Mouse (Mus musculus) kidney, embryonic 16.5 days (tissue): Measurements from ENCODE around the gene Hist2h2aa2. TPM values are rescaled to one million over a fixed set of nuclear protein-coding genes. Genes with fewer than 3 reads are reported as not detected.
"Not testable (repeated sequence)": the region's sequence is repeated elsewhere in the genome, so short reads cannot be mapped to it uniquely, and the experiment has no call there.

Experiments used
- ATAC-seq: fragments of 200-750 bp; cut with Nextera tagmentation; 2 replicates; pipeline ENCODE4 v1.8.0; 2017; ENCODE audit warnings: moderate TSS enrichment; ENCODE audit not compliant: low FRiP score, low TSS enrichment
- H3K27ac ChIP-seq: fragments of 300-500 bp; sonication (generic); 2 replicates; pipeline ENCODE4 v1.5.1; 2014; ENCODE audit warnings: low read length
- H3K27me3 ChIP-seq: fragments of 300-500 bp; sonication (generic); 2 replicates; pipeline ENCODE4 v1.6.1; 2014; ENCODE audit warnings: low read length, control low read depth, mixed read lengths; ENCODE audit not compliant: insufficient read depth
- H3K36me3 ChIP-seq: fragments of 300-500 bp; sonication (generic); 2 replicates; pipeline ENCODE4 v1.6.1; 2014; ENCODE audit warnings: low read length, control low read depth, mixed read lengths; ENCODE audit not compliant: insufficient read depth
- H3K4me1 ChIP-seq: fragments of 300-500 bp; sonication (generic); 2 replicates; pipeline ENCODE4 v1.6.1; 2014; ENCODE audit warnings: low read length, control low read depth, mixed read lengths; ENCODE audit not compliant: insufficient read depth
- H3K4me2 ChIP-seq: fragments of 300-500 bp; sonication (generic); replicated peaks from 2 replicates; pipeline ENCODE4 v1.6.1; 2014; ENCODE audit warnings: low read depth, low read length
- H3K4me3 ChIP-seq: fragments of 300-500 bp; sonication (generic); 2 replicates; pipeline ENCODE4 v1.5.1; 2014; ENCODE audit warnings: mild to moderate bottlenecking, low read length
- H3K9ac ChIP-seq: fragments of 300-500 bp; sonication (generic); replicated peaks from 2 replicates; pipeline ENCODE4 v1.6.1; 2014; ENCODE audit warnings: low read length
- H3K9me3 ChIP-seq: fragments of 300-500 bp; sonication (generic); 2 replicates; pipeline ENCODE4 v1.6.1; 2016; ENCODE audit warnings: low read length, control low read depth
- WGBS: fragments of 180-500 bp; shearing (Covaris S2); extraction: QIAGEN DNeasy Blood & Tissue Kit; methylation state at CpG from one replicate; pipeline ENCODE4 v1.1.7; 2014; 5-methylcytosine and 5-hydroxymethylcytosine counted together
- polyA plus RNA-seq: library from polyadenylated mRNA; unstranded; fragments of >200 nt; fragmentation: Nextera tagmentation; extraction: Ambion mirVana; gene quantifications from 2 replicates; pipeline ENCODE4 v1.2.1, GENCODE M21; 2015

The Hist2h2aa2 gene
- polyA plus RNA-seq, 1 experiment from 2014 or later = 49.3 TPM

- Histone ChIP-seq H3K4me2 (no peak overlapping the region), H3K4me1 (peaks cover 3% of the 10 kb centered on the region; the same call in 1 of the 2 replicates), H3K9ac (no peak overlapping the region), H3K27me3 (0 out of 2 replicates have a peak, but pooled peaks cover 5% of the 10 kb centered on the region), H3K36me3 (no peaks in the 10 kb centered on the region), H3K27ac (no peak overlapping the region), H3K9me3 (no peaks in the 10 kb centered on the region), H3K4me3 (no peak overlapping the region)
- no peak for ATAC-seq
- 79% methylated on average over 3 of the region's 3 CpGs for WGBS
Observed at GRCm38 (mm10) chr3:96207819-96208218, 32.3 kb downstream of the Hist2h2aa2 start.

GRCm38 (mm10) chr3:96199731-96200130 lies 40.3 kb downstream of the Hist2h2aa2 start:
- Histone ChIP-seq H3K4me3 (no peak overlapping the region), H3K27me3 (no peaks in the 10 kb centered on the region), H3K9me3 (peaks cover 4% of the 10 kb centered on the region; the same call in 1 of the 2 replicates), H3K4me2 (no peak overlapping the region), H3K36me3 (peaks cover 4% of the 10 kb centered on the region; the same call in 1 of the 2 replicates), H3K27ac (no peak overlapping the region), H3K9ac (no peak overlapping the region), H3K4me1 (peaks cover 12% of the 10 kb centered on the region)
- 45% methylated on average over 2 of the region's 2 CpGs for WGBS
- ATAC-seq = no peak

- not testable (repeated sequence) for H3K4me3 ChIP-seq, H3K27ac ChIP-seq, H3K36me3 ChIP-seq, ATAC-seq, H3K9ac ChIP-seq, H3K9me3 ChIP-seq, H3K27me3 ChIP-seq
- 34% methylated on average over 6 of the region's 8 CpGs for WGBS
- H3K4me1 ChIP-seq = peaks cover 12% of the 10 kb centered on the region
- peak overlapping the region; percentile 95 for H3K4me2 ChIP-seq
Observed at GRCm38 (mm10) chr3:96198601-96199251, 41.4 kb downstream of the Hist2h2aa2 start.

- H3K9ac ChIP-seq = peak overlapping the region; percentile 91
- no peak overlapping the region for H3K27ac ChIP-seq
- ATAC-seq = peak; percentile 50
Observed at GRCm38 (mm10) chr3:96198181-96198580, 41.9 kb downstream of the Hist2h2aa2 start.

GRCm38 (mm10) chr3:96197129-96197749 lies 42.8 kb downstream of the Hist2h2aa2 start:
- Histone ChIP-seq H3K4me2 (peak overlapping the region; percentile 95), H3K36me3 (peaks cover 4% of the 10 kb centered on the region; the same call in 1 of the 2 replicates), H3K4me3 (peak overlapping the region; percentile 83), H3K4me1 (peaks cover 12% of the 10 kb centered on the region), H3K27me3 (no peaks in the 10 kb centered on the region), H3K9me3 (peaks cover 4% of the 10 kb centered on the region; the same call in 1 of the 2 replicates), H3K27ac (peak overlapping the region; percentile 92), H3K9ac (peak overlapping the region; percentile 91)
- ATAC-seq = peak; percentile 93
- WGBS = under 1% methylated on average over 50 of the region's 50 CpGs

More at GRCm38 (mm10) chr3:96198181-96198580, 41.9 kb downstream of the Hist2h2aa2 start:
- Histone ChIP-seq H3K36me3 (peaks cover 4% of the 10 kb centered on the region; the same call in 1 of the 2 replicates), H3K4me1 (peaks cover 12% of the 10 kb centered on the region), H3K9me3 (peaks cover 4% of the 10 kb centered on the region; the same call in 1 of the 2 replicates), H3K27me3 (no peaks in the 10 kb centered on the region), H3K4me2 (peak overlapping the region; percentile 95), H3K4me3 (peak overlapping the region; percentile 83)
- 2% methylated on average over 6 of the region's 6 CpGs for WGBS

GRCm38 (mm10) chr3:96196437-96197128 lies 43.5 kb downstream of the Hist2h2aa2 start:
- Histone ChIP-seq H3K4me3 (peak overlapping the region; percentile 83), H3K27me3 (no peaks in the 10 kb centered on the region), H3K4me1 (peaks cover 12% of the 10 kb centered on the region), H3K36me3 (peaks cover 4% of the 10 kb centered on the region; the same call in 1 of the 2 replicates), H3K27ac (peak overlapping the region; percentile 92), H3K9me3 (peaks cover 4% of the 10 kb centered on the region; the same call in 1 of the 2 replicates), H3K9ac (peak overlapping the region; percentile 91), H3K4me2 (peak overlapping the region; percentile 95)
- peak; percentile 49; the same call in 1 of the 2 replicates for ATAC-seq
- 16% methylated on average over 27 of the region's 27 CpGs for WGBS

GRCm38 (mm10) chr3:96195616-96196313 lies 44.3 kb downstream of the Hist2h2aa2 start:
- 92% methylated on average over 11 of the region's 11 CpGs for WGBS
- Histone ChIP-seq H3K4me2 (no peak overlapping the region), H3K27me3 (no peaks in the 10 kb centered on the region)

GRCm38 (mm10) chr3:96194966-96195365 lies 45.1 kb downstream of the Hist2h2aa2 start:
- Histone ChIP-seq H3K27me3 (no peaks in the 10 kb centered on the region), H3K4me3 (no peak overlapping the region), H3K9ac (no peak overlapping the region), H3K36me3 (peaks cover 4% of the 10 kb centered on the region; the same call in 1 of the 2 replicates), H3K4me1 (peaks cover 12% of the 10 kb centered on the region), H3K4me2 (no peak overlapping the region), H3K27ac (no peak overlapping the region), H3K9me3 (peaks cover 4% of the 10 kb centered on the region; the same call in 1 of the 2 replicates)
- WGBS = 84% methylated on average over 10 of the region's 10 CpGs
- ATAC-seq = no peak

More at GRCm38 (mm10) chr3:96195616-96196313, 44.3 kb downstream of the Hist2h2aa2 start:
- peaks cover 12% of the 10 kb centered on the region for H3K4me1 ChIP-seq
- no peak overlapping the region for H3K27ac ChIP-seq
- no peak overlapping the region for H3K4me3 ChIP-seq
- ATAC-seq = no peak
- peaks cover 4% of the 10 kb centered on the region; the same call in 1 of the 2 replicates for H3K36me3 ChIP-seq
- peaks cover 4% of the 10 kb centered on the region; the same call in 1 of the 2 replicates for H3K9me3 ChIP-seq
- no peak overlapping the region for H3K9ac ChIP-seq

GRCm38 (mm10) chr3:96192977-96193376 lies 47.1 kb downstream of the Hist2h2aa2 start:
- Histone ChIP-seq H3K4me1 (peaks cover 9% of the 10 kb centered on the region), H3K4me2 (no peak overlapping the region), H3K27ac (no peak overlapping the region), H3K27me3 (no peaks in the 10 kb centered on the region), H3K36me3 (peaks cover 4% of the 10 kb centered on the region; the same call in 1 of the 2 replicates), H3K9me3 (peaks cover 4% of the 10 kb centered on the region; the same call in 1 of the 2 replicates), H3K9ac (no peak overlapping the region), H3K4me3 (no peak overlapping the region)
- WGBS = 76% methylated on average over 12 of the region's 12 CpGs
- no peak for ATAC-seq
